Mouse (Mus musculus) CD4-positive naive resting alpha-beta T cell, adult 57 days (primary cell): ENCODE data around the gene Cyp4f18. TPM values are rescaled to one million over a fixed set of nuclear protein-coding genes. Genes with fewer than 3 reads are reported as not detected.

Experiments
- total RNA-seq: library from RNA; stranded (reverse); gene quantifications from one replicate; pipeline ENCODE4 v1.2.4, GENCODE M21; 2023

The Cyp4f18 gene
- total RNA-seq = 7.0 TPM

DNA sequence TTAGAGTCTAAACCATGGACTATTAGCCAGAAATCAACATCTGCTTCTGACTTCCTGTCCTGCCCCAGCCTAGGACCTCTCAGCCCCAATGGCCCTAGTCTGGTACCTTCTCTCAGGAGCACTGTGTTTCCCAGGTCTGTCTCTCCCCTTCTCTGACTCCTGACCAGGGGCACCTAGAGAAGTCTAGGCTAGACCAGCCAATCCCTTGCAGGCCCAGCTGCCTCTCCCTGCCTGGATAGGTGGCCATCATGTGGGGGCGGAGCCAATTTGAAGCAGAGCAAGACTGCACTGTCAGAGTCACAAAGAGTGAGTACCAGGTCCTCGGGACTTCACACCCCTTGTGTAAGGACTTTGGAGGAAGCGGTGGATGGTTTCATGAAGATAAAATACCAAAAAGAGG, at the start of gene Cyp4f18:
TSS of gene Cyp4f18 (minus strand) at position 154 of the 400 bp plus-strand sequence.

DNA sequence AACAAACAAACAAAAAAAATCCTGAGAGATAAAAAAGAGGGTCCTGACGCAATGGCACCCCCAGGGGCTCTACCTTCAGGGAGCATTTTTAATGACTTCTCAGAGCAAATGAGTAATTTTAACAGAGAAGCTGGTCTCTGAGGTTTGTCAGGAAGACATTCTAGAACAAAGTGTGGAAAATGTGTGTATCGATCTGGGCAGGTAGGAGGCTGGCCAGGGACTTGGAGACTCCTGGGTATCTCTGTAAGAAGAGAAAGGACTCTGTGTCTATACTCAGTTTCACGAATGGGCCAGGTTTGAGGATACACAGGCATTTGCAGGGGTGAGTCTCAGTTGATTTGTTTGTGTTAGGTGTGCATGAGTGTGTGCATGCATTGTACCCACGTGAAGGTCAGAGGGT, 31.5 kb upstream of the Cyp4f18 start, which contains the start of gene Olfr372:
TSS of gene Olfr372 (plus strand) at position 301 of the 400 bp plus-strand sequence.

DNA sequence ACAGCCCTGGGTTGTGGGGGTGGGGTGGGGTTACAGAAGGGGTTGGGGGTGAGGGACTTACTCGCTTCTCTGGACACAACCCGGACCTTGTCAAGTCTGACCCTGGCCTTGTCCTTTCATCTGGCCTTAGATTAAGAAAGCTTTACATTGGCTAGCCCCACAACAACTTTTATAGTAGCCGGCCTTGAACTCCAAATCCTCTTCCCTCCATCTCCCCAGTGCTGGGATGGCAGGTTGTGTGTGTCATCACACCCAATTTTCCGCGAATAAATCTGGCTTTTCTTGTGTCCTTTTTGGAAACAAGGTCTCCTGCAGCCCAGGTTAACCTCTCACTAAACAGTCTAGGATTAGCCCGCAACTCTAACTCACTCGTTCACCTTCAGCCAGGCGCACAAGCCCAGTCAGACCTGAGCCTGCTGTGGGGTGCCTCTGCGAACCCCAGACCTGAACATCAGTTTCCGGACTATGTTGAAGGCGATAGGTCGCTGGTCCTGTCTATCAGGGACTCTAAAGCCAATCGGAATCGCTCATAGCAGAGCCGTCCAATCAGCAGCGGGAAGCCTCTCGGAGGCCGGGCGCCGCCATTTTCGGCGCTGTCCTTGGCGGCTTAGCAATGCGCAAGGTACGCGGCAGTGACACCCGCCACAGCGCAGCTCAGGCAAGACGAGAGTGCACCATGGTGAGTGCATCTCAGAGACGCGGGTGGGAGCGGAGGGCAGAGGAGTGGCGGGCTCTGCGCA, 58.8 kb downstream of the Cyp4f18 start, which contains the start of gene Zfp961:
TSS of gene Zfp961 (plus strand) at position 557 of the 740 bp plus-strand sequence.

Other genes starting within 250 kb of the Cyp4f18 start
- 10.3 TPM for gene Zfp709, start 127.6 kb downstream of the Cyp4f18 start, total RNA-seq
- 8.1 TPM for gene Zfp882, start 101.0 kb downstream of the Cyp4f18 start, total RNA-seq
- gene Zfp617, start 101.0 kb downstream of the Cyp4f18 start, total RNA-seq = 7.9 TPM
- gene Zfp961, start 58.6 kb downstream of the Cyp4f18 start, total RNA-seq = 11.2 TPM
- not detected for gene Olfr372, start 31.6 kb upstream of the Cyp4f18 start, total RNA-seq
- 0.21 TPM for gene Olfr373, start 73.6 kb upstream of the Cyp4f18 start, total RNA-seq
- 0.15 TPM for gene Olfr374, start 97.4 kb upstream of the Cyp4f18 start, total RNA-seq
- gene Tpm4, start 125.3 kb upstream of the Cyp4f18 start, total RNA-seq = 154 TPM
- 156 TPM for gene Rab8a, start 151.6 kb upstream of the Cyp4f18 start, total RNA-seq
- 13.7 TPM for gene Hsh2d, start 180.0 kb upstream of the Cyp4f18 start, total RNA-seq
- not detected for gene Cib3, start 203.2 kb upstream of the Cyp4f18 start, total RNA-seq
- gene Gm11034, start 204.0 kb upstream of the Cyp4f18 start, total RNA-seq = not detected
- gene Fam32a, start 210.1 kb upstream of the Cyp4f18 start, total RNA-seq = 62.5 TPM
- 130 TPM for gene Ap1m1, start 230.4 kb upstream of the Cyp4f18 start, total RNA-seq